Mouse (Mus musculus) cerebellum, adult (tissue): Measurements from ENCODE around the gene Gm37240.
A peak's percentile ranks its signal among the peaks of the same experiment; 100 is the strongest.

ENCODE experiments used
- ATAC-seq: cut with Nextera tagmentation; 2 replicates; pipeline ENCODE4 v1.9.2; 2017; ENCODE audit warnings: mild to moderate bottlenecking, moderate library complexity, mixed read lengths; ENCODE audit not compliant: insufficient number of reproducible peaks, low FRiP score, low TSS enrichment

Gene Gm37240

GRCm38 (mm10) chr3:85693013-85693412 is 194.3 kb downstream of the Gm37240 start:
- ATAC-seq, result no peak

GRCm38 (mm10) chr3:85691134-85691533 is 196.2 kb downstream of the Gm37240 start:
- no peak for ATAC-seq

- no peak for ATAC-seq
Measured at GRCm38 (mm10) chr3:85688341-85688740, 199.0 kb downstream of the Gm37240 start.

GRCm38 (mm10) chr3:85685271-85685670 is 202.0 kb downstream of the Gm37240 start:
- no peak for ATAC-seq

GRCm38 (mm10) chr3:85683618-85684017 is 203.7 kb downstream of the Gm37240 start:
- ATAC-seq, result no peak

GRCm38 (mm10) chr3:85681136-85681535 is 206.2 kb downstream of the Gm37240 start:
- no peak for ATAC-seq

- no peak for ATAC-seq
Measured at GRCm38 (mm10) chr3:85679960-85680359, 207.4 kb downstream of the Gm37240 start.

- no peak for ATAC-seq
Measured at GRCm38 (mm10) chr3:85679312-85679933, 207.9 kb downstream of the Gm37240 start.

GRCm38 (mm10) chr3:85677952-85678351 is 209.4 kb downstream of the Gm37240 start:
- no peak for ATAC-seq

GRCm38 (mm10) chr3:85677133-85677532 is 210.2 kb downstream of the Gm37240 start:
- ATAC-seq, result no peak

- no peak for ATAC-seq
Measured at GRCm38 (mm10) chr3:85669844-85670243, 217.5 kb downstream of the Gm37240 start.

GRCm38 (mm10) chr3:85667683-85668082 is 219.6 kb downstream of the Gm37240 start:
- no peak for ATAC-seq

GRCm38 (mm10) chr3:85666736-85667135 is 220.6 kb downstream of the Gm37240 start:
- no peak for ATAC-seq

- ATAC-seq, result no peak
Measured at GRCm38 (mm10) chr3:85666166-85666565, 221.2 kb downstream of the Gm37240 start.

GRCm38 (mm10) chr3:85664591-85665171 is 222.6 kb downstream of the Gm37240 start:
- peak; percentile 49 for ATAC-seq

- no peak for ATAC-seq
Measured at GRCm38 (mm10) chr3:85663826-85664225, 223.5 kb downstream of the Gm37240 start.

- no peak for ATAC-seq
Measured at GRCm38 (mm10) chr3:85661926-85662813, 225.1 kb downstream of the Gm37240 start.

- ATAC-seq, result no peak
Measured at GRCm38 (mm10) chr3:85659681-85660080, 227.6 kb downstream of the Gm37240 start.

- no peak for ATAC-seq
Measured at GRCm38 (mm10) chr3:85655538-85655937, 231.8 kb downstream of the Gm37240 start.

GRCm38 (mm10) chr3:85652727-85653665 is 234.3 kb downstream of the Gm37240 start:
- no peak for ATAC-seq
